Mouse (Mus musculus) lung, embryonic 14.5 days (tissue): ENCODE measurements at regions not wholly inside any gene's neighbourhood (a gene's known extent, or its start where the extent isn't known, plus 50 kb on each side); places are given as distances from the start of the nearest gene placed in this dataset.
A peak's percentile ranks its signal among the peaks of the same experiment; 100 is the strongest.

Experiments used
- ATAC-seq: fragments of 200-750 bp; cut with Nextera tagmentation; 2 replicates; pipeline ENCODE4 v1.8.0; 2017; ENCODE audit warnings: mild to moderate bottlenecking, moderate TSS enrichment, moderate library complexity; ENCODE audit not compliant: insufficient read depth
- DNase-seq: peaks from one replicate; pipeline ENCODE4 v3.0.0-alpha.2; 2015
- H3K27ac ChIP-seq: fragments of 300-500 bp; sonication (generic); 2 replicates; pipeline ENCODE4 v1.5.1; 2014; ENCODE audit warnings: low read depth, mild to moderate bottlenecking, moderate library complexity
- H3K27me3 ChIP-seq: fragments of 300-500 bp; sonication (generic); 2 replicates; pipeline ENCODE4 v1.6.1; 2014; ENCODE audit warnings: low read length, control low read depth; ENCODE audit not compliant: insufficient read depth
- H3K36me3 ChIP-seq: fragments of 300-500 bp; sonication (generic); 2 replicates; pipeline ENCODE4 v1.6.1; 2014; ENCODE audit warnings: control low read depth; ENCODE audit not compliant: insufficient read depth
- H3K4me1 ChIP-seq: fragments of 300-500 bp; sonication (generic); 2 replicates; pipeline ENCODE4 v1.6.1; 2014; ENCODE audit warnings: antibody characterized with exemption, control low read depth; ENCODE audit not compliant: insufficient read depth
- H3K4me2 ChIP-seq: fragments of 300-500 bp; sonication (generic); 2 replicates; pipeline ENCODE4 v1.6.1; 2014; ENCODE audit warnings: mild to moderate bottlenecking
- H3K4me3 ChIP-seq: fragments of 300-500 bp; sonication (generic); 2 replicates; pipeline ENCODE4 v1.5.1; 2014; ENCODE audit warnings: low read depth, low read length
- H3K9ac ChIP-seq: fragments of 300-500 bp; sonication (generic); 2 replicates; pipeline ENCODE4 v1.6.1; 2014
- H3K9me3 ChIP-seq: fragments of 300-500 bp; sonication (generic); 2 replicates; pipeline ENCODE4 v1.6.1; 2016; ENCODE audit warnings: low read depth, low read length, control low read depth
- CTCF ChIP-seq: IDR thresholded peaks from 2 replicates; pipeline ENCODE4 v1.5.1; 2016; ENCODE audit warnings: antibody characterized with exemption, low read depth
- WGBS: fragments of 180-500 bp; shearing (Covaris S2); extraction: QIAGEN DNeasy Blood & Tissue Kit; methylation state at CpG from one replicate; pipeline ENCODE4 v1.1.7; 2014; 5-methylcytosine and 5-hydroxymethylcytosine counted together

DNA sequence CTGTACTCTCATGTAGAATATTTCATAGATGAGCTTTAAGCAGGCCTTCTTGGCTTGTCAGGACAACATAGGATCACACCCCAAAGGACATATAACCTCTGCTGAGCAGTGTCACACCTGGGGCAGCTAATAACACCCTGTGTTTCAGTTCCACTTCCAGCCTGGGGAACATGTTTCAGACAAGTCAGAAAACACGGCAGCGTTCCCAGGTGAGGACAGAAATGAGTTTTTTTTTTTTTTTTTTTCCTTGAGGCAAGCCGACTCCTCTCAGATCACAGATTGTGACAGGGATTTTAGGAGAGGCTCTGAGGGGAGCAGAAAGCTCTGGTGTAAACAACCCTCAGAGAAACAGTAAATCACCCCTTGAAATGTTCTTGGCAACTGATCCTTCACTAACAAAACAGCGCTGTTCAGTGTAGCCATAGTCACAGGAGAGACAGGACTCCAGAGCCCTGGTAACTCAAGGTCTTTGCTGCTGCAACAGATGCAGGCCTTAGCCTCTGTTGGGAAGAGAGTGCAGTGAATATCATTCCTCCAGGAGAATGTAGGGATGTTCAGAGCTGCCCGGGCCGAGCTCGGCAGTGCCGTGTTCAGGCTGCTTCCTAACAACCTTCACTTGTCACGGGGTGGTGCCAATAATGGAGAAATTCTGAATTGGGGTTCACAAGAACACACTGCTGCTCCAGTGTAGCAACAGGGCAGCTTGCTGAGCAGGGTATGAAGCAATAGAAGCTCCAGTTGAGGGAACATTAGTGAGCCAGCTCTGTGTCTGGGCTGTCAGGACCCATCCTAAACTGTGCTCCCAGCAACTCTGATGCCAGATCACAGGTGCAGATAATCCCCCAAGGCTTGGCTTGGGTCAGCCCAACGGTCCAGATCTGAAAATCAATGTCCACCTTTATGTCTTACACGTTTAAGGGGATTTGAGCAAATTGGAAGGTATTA lies 177.1 kb upstream of the Eif4g2 start:
- Histone ChIP-seq H3K4me3 (no peak overlapping the region), H3K27ac (peak overlapping the region; percentile 15; the same call in 1 of the 2 replicates), H3K9ac (no peak overlapping the region), H3K4me2 (no peak overlapping the region), H3K36me3 (no peaks in the 10 kb centered on the region), H3K27me3 (no peaks in the 10 kb centered on the region), H3K9me3 (no peaks in the 10 kb centered on the region), H3K4me1 (0 out of 2 replicates have a peak, but pooled peaks cover 4% of the 10 kb centered on the region)
- ATAC-seq, result peak; percentile 87
- 41% methylated on average over 11 of the region's 11 CpGs for WGBS
- peak; percentile 91 for DNase-seq
- TF ChIP-seq CTCF, result no peak

- Histone ChIP-seq H3K4me1 (0 out of 2 replicates have a peak, but pooled peaks cover 4% of the 10 kb centered on the region), H3K36me3 (no peaks in the 10 kb centered on the region), H3K27me3 (no peaks in the 10 kb centered on the region), H3K9ac (no peak overlapping the region), H3K4me2 (no peak overlapping the region), H3K27ac (no peak overlapping the region), H3K9me3 (no peaks in the 10 kb centered on the region), H3K4me3 (no peak overlapping the region)
- ATAC-seq, result no peak
- no peak for DNase-seq
- peak; percentile 30; the same call in 1 of the 2 replicates for TF ChIP-seq CTCF
- 73% methylated on average over 2 of the region's 2 CpGs for WGBS
Observed at GRCm38 (mm10) chr7:111257842-111258241, 175.0 kb upstream of the Eif4g2 start.

GRCm38 (mm10) chr7:111256199-111256598 lies 173.4 kb upstream of the Eif4g2 start:
- Histone ChIP-seq H3K27ac (no peak overlapping the region), H3K27me3 (no peaks in the 10 kb centered on the region), H3K4me3 (no peak overlapping the region), H3K4me2 (no peak overlapping the region), H3K36me3 (no peaks in the 10 kb centered on the region), H3K9ac (no peak overlapping the region), H3K9me3 (no peaks in the 10 kb centered on the region), H3K4me1 (0 out of 2 replicates have a peak, but pooled peaks cover 4% of the 10 kb centered on the region)
- DNase-seq (no peak), ATAC-seq (no peak)
- TF ChIP-seq CTCF, result 0 out of 2 replicates have a peak, but pooled peaks have one; percentile 7
- WGBS, result 77% methylated on average over 2 of the region's 2 CpGs

DNA sequence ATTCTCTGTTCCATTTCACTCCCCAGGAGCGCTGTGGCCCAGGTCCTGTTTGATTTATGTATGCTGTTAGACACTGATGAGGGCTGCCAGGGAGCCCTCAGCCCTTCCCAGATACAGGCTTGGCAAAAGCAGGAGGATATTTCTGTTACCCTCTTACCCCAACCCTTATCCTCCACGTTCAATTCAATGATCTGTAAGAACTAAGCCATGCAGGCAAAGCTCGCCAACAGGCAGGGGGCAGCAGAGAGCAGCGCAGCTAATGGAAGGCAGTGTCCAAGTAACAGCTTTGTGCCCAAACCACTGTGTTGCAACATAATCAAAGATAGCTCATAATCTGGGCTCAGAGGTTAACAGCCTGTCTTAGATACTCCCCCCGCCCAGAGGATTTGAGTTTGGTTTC lies 166.8 kb upstream of the Eif4g2 start:
- Histone ChIP-seq H3K9me3 (no peaks in the 10 kb centered on the region), H3K36me3 (no peaks in the 10 kb centered on the region), H3K27me3 (no peaks in the 10 kb centered on the region), H3K4me2 (no peak overlapping the region), H3K9ac (no peak overlapping the region), H3K4me3 (no peak overlapping the region), H3K27ac (no peak overlapping the region), H3K4me1 (no peaks in the 10 kb centered on the region)
- 27% methylated on average over 5 of the region's 5 CpGs for WGBS
- peak; percentile 88 for DNase-seq
- no peak for ATAC-seq
- TF ChIP-seq CTCF, result peak; percentile 96

GRCm38 (mm10) chr7:111245488-111245887 lies 162.7 kb upstream of the Eif4g2 start:
- no peak for ATAC-seq
- Histone ChIP-seq H3K4me2 (no peak overlapping the region), H3K27me3 (no peaks in the 10 kb centered on the region), H3K9me3 (no peaks in the 10 kb centered on the region), H3K27ac (no peak overlapping the region), H3K9ac (no peak overlapping the region), H3K4me3 (no peak overlapping the region), H3K36me3 (no peaks in the 10 kb centered on the region), H3K4me1 (no peaks in the 10 kb centered on the region)
- DNase-seq, result no peak
- no peak for TF ChIP-seq CTCF
- 86% methylated on average over 8 of the region's 8 CpGs for WGBS

- DNase-seq, result no peak
- H3K27ac ChIP-seq, result no peak overlapping the region
- H3K9ac ChIP-seq, result no peak overlapping the region
- ATAC-seq, result no peak
- TF ChIP-seq CTCF, result no peak
- H3K4me1 ChIP-seq, result no peaks in the 10 kb centered on the region
- H3K9me3 ChIP-seq, result no peaks in the 10 kb centered on the region
- H3K27me3 ChIP-seq, result no peaks in the 10 kb centered on the region
- no peak overlapping the region for H3K4me2 ChIP-seq
- no peak overlapping the region for H3K4me3 ChIP-seq
- no peaks in the 10 kb centered on the region for H3K36me3 ChIP-seq
- 62% methylated on average over 6 of the region's 6 CpGs for WGBS
Observed at GRCm38 (mm10) chr7:111245067-111245466, 162.2 kb upstream of the Eif4g2 start.

DNA sequence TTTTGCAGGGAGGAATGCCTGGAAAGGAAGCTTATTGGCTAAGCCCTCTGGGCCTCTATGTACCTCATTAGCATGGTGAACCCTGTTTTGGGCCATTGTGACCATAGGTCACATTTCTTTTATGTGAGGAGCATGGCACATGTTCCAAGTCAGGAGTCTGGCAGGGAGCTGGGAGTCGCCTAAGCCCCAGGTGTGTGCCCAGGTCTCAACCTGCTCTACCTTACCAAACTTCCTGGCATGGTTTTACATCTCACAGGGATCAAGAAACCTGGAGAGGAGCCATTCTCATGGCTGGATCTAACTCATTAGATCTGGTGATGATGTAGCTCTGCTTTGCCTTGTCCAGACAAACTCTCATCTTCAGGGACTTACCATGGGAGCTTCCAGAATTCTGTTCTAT lies 161.0 kb upstream of the Eif4g2 start:
- WGBS, result 68% methylated on average over 1 of the region's 1 CpGs
- Histone ChIP-seq H3K9me3 (no peaks in the 10 kb centered on the region), H3K4me1 (no peaks in the 10 kb centered on the region)

More for the DNA sequence above, 161.0 kb upstream of the Eif4g2 start:
- no peak overlapping the region for H3K27ac ChIP-seq
- no peak for TF ChIP-seq CTCF
- ATAC-seq, result no peak
- no peaks in the 10 kb centered on the region for H3K27me3 ChIP-seq
- H3K4me3 ChIP-seq, result no peak overlapping the region
- H3K9ac ChIP-seq, result no peak overlapping the region
- no peak for DNase-seq
- H3K36me3 ChIP-seq, result no peaks in the 10 kb centered on the region
- no peak overlapping the region for H3K4me2 ChIP-seq
